Mouse (Mus musculus): ENCODE measurements at regions not wholly inside any gene's neighbourhood (a gene's known extent, or its start where the extent isn't known, plus 50 kb on each side); places are given as distances from the start of the nearest gene placed in this dataset.

- DNase-seq (ENCODE audit: low read depth): peak; percentile 2
Observed at GRCm38 (mm10) chr7:51434865-51435264, 76.0 kb upstream of the Ano5 start.

GRCm38 (mm10) chr7:51454989-51455692 is 55.7 kb upstream of the Ano5 start:
- no peak for DNase-seq (ENCODE audit: low read depth)

- no peak for DNase-seq (ENCODE audit: low read depth)
Observed at GRCm38 (mm10) chr7:51458757-51459156, 52.1 kb upstream of the Ano5 start.

Data from fibroblast of lung, adult 2 months (primary cell).